Mouse (Mus musculus): ENCODE data around the gene Dusp3.

DNA sequence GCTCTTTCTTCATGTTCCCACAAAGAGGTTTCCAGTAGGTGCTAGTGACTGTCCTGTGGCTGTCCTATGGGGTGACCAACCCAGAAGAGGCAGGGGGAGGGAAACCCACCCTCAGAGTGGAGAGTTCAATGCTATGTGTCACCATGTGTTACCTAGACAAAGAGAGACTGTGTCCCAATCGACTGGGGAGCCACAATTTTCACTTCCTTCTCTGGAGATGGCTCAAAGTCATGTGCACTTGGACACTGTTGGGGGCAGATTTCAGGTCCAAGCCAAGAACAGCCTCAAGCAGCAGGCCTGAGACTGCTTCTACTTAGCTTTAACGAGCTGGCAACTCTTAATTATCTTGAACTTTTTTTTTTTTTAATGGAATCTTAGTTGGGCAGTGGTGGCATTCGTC, 14.7 kb downstream of the Dusp3 start:
- TF ChIP-seq CTCF (IDR thresholded peaks at IDR 0.05; ENCODE audit: low read depth, low read length) (no peak), POLR2A (IDR thresholded peaks at IDR 0.05; ENCODE audit: extremely low read depth, insufficient read depth, low read length) (no peak)

Data from liver, adult 2 months (tissue).